Mouse (Mus musculus) retina, embryonic 14.5 days (tissue): ENCODE measurements at regions not wholly inside any gene's neighbourhood (a gene's known extent, or its start where the extent isn't known, plus 50 kb on each side); places are given as distances from the start of the nearest gene placed in this dataset.

ENCODE experiments used
- DNase-seq: peaks from one replicate; pipeline ENCODE4 v3.0.0-alpha.2; 2015; ENCODE audit warnings: low spot score

- no peak for DNase-seq
These were observed 437.8 kb downstream of the Prdm2 start for GRCm38 (mm10) chr4:142775023-142775422.

- peak; percentile 68 for DNase-seq
These were observed 439.1 kb downstream of the Prdm2 start for GRCm38 (mm10) chr4:142773651-142774151.

DNA sequence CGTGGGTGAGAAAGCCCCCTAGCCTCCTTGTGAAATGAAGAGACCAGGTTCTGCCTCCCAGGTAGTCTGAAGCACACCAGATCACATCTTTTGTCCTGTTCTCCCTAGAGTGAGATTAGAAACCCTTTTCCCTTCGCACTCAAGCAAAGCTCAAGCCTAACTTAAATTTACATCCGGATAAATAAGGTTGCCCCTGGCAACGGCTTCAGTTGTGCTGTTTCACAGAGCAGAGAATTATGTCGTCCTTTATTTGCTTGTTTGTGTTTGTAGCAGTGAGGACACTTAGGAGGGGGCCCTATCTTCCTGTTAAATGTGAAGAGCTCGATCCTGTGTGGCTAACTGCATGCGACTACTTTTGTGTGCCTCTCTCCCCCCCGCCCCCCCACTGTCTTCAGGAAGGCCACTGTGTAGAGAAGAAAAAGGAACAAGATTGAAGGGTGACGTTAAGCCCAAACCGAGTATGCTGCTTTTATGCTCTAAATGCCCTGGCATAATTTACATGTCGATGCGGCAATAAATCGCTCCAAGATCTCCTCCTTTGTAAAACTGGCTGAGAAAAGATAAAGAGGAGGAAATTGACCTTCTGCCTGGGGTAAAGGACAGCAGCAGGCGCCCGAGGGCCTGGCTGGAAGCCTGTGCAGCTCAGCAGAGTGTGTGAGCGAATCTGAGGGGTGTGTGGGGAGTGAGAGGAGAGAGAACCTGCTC, 439.9 kb downstream of the Prdm2 start:
- DNase-seq: peak; percentile 29

GRCm38 (mm10) chr4:142771520-142772150, 441.2 kb downstream of the Prdm2 start:
- peak; percentile 45 for DNase-seq

- peak; percentile 55 for DNase-seq
These were observed 442.6 kb downstream of the Prdm2 start for GRCm38 (mm10) chr4:142770177-142770576.

DNA sequence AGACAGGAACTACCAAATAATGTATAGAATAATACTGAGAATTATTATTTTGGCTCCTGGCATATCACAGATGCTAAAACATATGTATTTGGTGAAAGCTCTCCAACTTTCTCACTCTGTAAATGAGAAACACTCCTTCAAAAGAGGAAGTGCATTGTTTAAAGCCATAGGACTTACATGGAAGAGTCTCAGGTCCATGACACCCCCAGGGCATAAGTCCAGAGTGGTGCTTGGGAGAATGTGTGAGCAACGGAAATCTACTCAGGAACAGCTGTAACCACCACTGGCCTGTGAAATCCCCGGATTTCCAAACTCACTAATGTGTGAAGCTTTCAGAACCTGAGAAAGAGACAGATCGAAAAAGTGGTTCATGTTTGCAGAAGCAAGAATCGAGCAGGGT, 445.1 kb downstream of the Prdm2 start:
- no peak for DNase-seq

DNA sequence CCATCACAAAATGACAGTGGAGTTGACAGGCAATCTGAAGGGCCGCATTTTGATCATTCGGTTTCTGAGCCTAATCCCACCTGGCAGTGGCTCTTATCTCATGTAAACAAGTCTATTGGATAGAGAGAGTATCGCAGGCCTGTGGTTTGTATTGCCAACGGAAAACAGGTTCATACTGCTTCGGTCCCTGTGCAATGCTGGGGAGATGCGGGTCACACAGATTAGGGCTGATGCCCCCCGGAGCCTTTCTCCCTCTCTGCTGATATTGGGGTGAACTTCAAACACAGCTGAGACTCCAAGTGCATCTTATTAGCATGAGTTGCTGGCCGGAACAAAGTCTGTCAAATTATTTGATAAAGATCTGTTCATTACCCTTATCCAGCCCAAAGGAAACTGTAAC, 451.2 kb downstream of the Prdm2 start:
- DNase-seq: no peak

DNA sequence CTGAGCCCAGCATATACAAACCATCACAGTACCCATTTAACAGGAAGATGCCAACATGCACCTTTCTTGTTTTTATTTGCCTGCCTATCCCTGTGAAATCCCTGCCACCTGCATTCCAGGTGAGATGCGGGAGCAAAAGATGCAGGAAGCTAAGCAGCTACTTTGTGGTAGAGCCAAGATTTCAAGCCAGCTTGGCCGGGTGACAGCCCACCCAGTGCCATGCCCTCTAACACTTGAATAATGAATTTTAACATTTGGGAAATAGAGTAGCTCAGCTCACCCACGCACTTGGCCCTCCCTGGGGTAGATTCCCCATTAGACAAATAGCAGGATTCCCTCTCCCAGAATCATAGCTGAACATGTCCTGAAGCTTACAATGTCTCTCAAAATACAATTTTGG, 454.7 kb downstream of the Prdm2 start:
- no peak for DNase-seq

GRCm38 (mm10) chr4:142756332-142756731, 456.5 kb downstream of the Prdm2 start:
- DNase-seq: no peak

GRCm38 (mm10) chr4:142749918-142750317, 462.9 kb downstream of the Prdm2 start:
- peak; percentile 82 for DNase-seq

GRCm38 (mm10) chr4:142723554-142723907, 484.3 kb upstream of the Kazn start:
- DNase-seq: no peak

DNA sequence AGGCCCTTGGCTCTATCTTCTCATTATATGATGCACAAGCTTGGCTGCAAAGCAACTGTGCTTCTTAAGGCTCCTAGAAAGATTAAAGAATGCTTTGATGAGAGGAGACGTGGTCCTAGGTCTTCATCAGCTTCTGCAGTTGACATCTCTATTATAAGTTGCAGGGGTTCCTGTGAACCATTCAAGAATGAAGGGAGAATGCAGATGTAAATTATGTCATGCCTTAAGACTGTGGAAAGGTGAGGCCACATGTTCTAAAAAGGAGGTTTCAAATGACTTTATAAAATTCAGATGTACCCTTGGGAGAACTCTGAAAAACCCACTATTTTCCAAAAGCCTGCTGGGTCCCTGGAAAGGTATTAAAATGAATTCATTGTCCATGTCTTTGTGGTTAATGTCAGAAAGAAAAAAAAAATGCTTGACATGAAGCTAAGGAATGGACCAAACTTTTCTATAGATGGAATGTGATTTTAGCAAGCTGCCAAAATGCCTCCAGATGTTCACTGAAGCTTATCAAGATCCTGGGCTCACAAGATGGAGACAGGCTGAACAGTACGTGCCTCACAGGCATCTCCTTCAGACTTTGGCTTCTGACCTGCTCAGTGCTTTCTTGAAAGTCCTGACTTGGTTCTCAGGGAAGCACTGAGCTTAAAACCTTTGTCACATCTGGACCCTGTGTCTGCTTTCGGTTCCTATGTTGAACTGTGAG, 483.8 kb upstream of the Kazn start:
- DNase-seq: no peak

DNA sequence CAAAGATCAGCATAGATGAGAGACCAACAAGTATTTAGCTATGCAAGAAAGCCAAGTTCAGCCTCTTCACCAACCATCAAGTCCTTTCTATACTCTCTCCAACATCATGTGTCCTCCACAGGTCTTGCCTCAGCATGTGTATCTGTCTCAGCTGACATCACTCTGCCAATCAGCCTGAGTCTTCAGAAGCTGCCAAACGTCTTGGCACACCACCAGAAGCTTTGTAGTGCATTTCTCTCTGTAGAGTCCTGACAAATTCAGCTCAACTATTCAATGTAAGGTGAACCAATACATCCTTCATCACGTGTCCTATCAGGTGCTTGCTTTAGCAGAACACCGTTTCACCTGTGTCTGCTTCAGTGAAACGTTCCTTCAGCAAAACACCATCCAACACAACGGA, 462.4 kb upstream of the Kazn start:
- DNase-seq: no peak

DNA sequence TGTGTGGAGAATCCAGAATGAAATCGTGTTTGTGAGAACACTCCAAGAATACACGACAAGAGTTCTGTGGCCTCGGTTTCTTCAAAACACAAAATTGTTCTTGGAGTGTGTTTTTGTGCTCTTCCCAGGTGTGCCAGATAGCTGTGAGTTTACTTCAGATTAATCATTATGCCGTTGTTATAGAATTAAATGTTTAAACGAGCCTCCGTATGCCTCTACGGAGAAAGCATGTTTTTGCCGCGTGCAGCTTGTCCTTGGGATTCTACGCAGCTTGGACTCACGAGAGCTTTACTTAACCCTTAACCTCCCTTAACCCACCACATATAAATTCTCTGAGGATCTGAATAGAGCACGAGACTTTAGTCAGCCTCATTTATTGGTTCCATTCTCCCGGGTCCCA, 455.7 kb upstream of the Kazn start:
- no peak for DNase-seq

- no peak for DNase-seq
These were observed 449.0 kb upstream of the Kazn start for GRCm38 (mm10) chr4:142688241-142688640.

DNA sequence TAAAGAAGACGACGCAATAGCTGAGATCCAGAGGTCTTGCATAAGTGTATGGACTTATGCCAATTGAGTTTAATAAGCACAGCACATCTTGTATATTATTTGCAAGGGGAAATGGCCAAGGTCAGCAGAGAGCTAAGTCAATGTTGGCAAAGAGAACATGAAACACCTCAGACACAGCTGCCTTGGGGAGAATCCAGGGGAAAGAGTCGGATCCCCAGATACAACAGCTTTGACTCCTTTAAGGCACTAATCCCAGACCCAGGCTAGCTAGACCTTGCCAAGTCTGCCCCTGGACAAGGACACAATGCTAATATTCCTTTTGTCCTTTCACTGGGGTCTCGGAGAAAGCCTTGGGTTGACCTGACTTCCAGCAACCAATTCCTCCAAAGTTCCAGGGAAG, 438.2 kb upstream of the Kazn start:
- DNase-seq: no peak

DNA sequence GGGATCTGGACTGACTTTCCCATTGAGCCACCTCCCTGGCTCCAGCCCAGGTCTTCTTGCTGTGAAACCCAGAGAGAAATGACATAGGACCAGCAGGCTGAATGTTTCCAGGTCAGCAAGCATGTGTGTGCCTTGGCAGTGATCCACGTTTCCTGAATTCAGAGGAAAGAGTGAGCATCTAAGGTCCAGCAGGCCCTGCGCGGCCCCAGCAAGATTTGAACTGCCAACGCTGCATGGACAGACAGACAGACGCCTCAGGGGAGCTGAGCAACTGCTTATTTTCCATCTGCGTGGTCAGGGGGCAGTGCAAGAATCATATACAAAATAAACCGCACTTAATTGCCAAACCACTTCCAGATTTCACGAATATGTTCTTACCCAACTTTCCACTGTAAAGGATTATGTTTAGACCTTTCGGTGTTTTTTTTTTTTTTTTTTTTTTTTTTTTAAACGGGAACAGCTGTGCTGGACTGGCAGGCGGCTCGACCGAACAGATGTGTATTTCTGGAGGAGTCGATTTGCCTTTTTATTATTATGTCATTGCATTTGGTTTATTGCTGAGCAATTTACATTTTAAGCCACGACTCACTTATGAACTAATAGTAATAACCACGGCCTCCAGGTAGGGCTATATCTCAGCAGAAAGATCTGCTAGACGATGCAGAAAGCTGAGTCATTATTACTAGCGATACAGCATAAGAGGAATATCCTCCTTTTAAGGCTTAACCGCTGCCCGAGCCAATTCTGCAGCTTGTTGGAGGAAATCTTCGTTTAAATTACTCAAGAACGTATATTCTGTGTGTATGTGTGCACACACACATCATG, 435.7 kb upstream of the Kazn start:
- DNase-seq: peak; percentile 8

DNA sequence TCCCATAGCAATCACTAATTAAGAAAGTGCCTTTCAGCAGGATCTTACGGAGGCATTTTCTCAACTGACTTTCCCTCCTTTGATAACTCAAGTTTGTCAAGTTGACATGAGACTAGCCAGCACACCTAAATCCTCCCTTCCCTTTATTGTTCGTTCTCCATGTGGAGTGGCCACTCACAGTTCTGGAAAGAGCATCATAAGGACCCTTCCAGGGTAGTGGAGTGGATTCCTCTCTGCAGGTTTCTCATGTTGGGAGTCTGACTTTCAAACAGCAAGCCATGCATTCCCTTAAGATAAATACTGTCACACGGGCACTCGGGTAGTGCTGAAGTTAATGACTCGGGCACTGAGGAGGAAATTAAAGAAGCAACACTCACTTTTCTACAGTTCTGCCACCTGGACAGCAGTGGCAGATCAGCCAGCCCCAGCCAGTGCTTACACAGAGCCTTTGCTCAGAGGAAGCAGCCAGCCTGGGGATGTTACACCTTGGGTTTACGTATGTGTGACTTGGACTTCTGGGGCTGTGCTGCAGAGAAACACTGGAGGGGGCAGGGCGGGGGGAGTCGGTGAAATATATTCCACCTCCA, 432.8 kb upstream of the Kazn start:
- no peak for DNase-seq

- DNase-seq: no peak
These were observed 425.6 kb upstream of the Kazn start for GRCm38 (mm10) chr4:142664781-142665180.

- DNase-seq: no peak
These were observed 419.0 kb upstream of the Kazn start for GRCm38 (mm10) chr4:142658156-142658555.

GRCm38 (mm10) chr4:142641069-142641468, 401.9 kb upstream of the Kazn start:
- no peak for DNase-seq

GRCm38 (mm10) chr4:142639340-142639733, 400.1 kb upstream of the Kazn start:
- no peak for DNase-seq
